Mouse (Mus musculus) ES-Bruce4 (cell line): ENCODE results near the gene Glis3.

Source experiments
- CTCF ChIP-seq: IDR thresholded peaks from one replicate; pipeline ENCODE4 v1.8.1; 2011; ENCODE audit warnings: low read depth, low read length
- EP300 ChIP-seq: IDR thresholded peaks from 2 replicates; pipeline ENCODE4 v1.6.1; 2011; ENCODE audit warnings: low read depth, low read length; ENCODE audit not compliant: insufficient read depth

DNA sequence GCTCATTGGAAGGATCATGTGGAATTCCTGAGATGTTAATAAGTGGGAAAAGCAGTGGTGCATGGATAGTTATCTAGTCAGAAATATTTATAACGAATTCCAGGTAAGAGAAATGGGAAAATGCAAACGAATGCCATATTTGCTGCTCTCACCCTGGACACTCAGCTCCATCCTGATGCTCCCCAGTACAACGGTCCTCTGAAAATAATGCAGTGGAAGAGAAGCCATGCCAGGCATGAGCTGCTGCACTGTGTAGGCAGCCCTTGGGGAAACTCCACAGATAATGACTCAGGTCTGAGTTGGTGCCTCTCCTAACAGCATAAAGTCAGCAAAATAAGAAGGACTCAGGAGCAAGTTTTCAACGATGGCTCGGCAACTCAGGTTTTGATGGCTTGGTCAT lies 433.7 kb downstream of the Glis3 start:
- TF ChIP-seq CTCF (no peak), EP300 (no peak)
